Mouse (Mus musculus): ENCODE results near the gene Defb28. TPM values are rescaled to one million over a fixed set of nuclear protein-coding genes. Genes with fewer than 3 reads are reported as not detected.

Gene Defb28
- polyA plus RNA-seq, 1 experiment from 2014 or later: not detected

- H3K9me3 ChIP-seq: no peaks in the 10 kb centered on the region
- no peaks in the 10 kb centered on the region for H3K27me3 ChIP-seq
- no peak overlapping the region for H3K4me2 ChIP-seq
- no peaks in the 10 kb centered on the region for H3K36me3 ChIP-seq
- H3K4me1 ChIP-seq: no peaks in the 10 kb centered on the region
- H3K4me3 ChIP-seq: no peak overlapping the region
- 76% methylated on average over 2 of the region's 2 CpGs for WGBS
- no peak overlapping the region for H3K9ac ChIP-seq
- no peak for ATAC-seq (ENCODE audit: insufficient number of reproducible peaks, insufficient read depth, low FRiP score, low TSS enrichment, low read depth)
- H3K27ac ChIP-seq: no peak overlapping the region
These were observed 14.1 kb upstream of the Defb28 start for GRCm38 (mm10) chr2:152503950-152504349.

- Histone ChIP-seq H3K4me3 (no peak within 1 kb of the TSS), H3K27me3 (no peaks in the 10 kb centered on the region), H3K4me2 (no peak within 1 kb of the TSS), H3K9me3 (no peaks in the 10 kb centered on the region), H3K4me1 (no peaks in the 10 kb centered on the region), H3K9ac (no peak within 1 kb of the TSS), H3K27ac (no peak within 1 kb of the TSS), H3K36me3 (no peaks in the 10 kb centered on the region)
- WGBS: 98% methylated on average over 1 of the region's 1 CpGs
- ATAC-seq (ENCODE audit: insufficient number of reproducible peaks, insufficient read depth, low FRiP score, low TSS enrichment, low read depth): no peak
These were observed 6.5 kb upstream of the Defb28 start, which contains the start of gene Defb26 for GRCm38 (mm10) chr2:152511592-152511991. TSS of gene Defb26 (minus strand) at chr2:152511692.

DNA sequence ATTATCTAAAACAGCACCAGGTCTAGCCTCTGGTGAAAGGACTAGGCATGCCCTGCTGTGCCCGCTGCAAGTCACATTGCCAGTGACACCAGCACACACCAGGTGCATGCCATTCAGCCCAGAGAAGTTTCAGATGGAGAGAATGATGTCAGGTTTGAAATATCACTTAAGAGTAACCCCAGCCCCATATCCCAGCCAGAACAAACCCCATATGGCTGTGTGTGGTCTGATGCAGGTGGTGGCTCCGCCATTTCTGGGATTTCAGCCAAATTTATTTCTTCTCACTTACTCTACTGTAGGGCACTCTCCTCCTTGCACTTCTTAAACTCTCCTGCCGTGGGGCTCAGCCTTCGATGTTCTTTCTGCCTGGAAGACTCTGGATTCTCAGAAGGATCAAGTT lies 2.0 kb upstream of the Defb28 start:
- H3K27me3 ChIP-seq: no peaks in the 10 kb centered on the region
- H3K9ac ChIP-seq: no peak overlapping the region
- H3K4me1 ChIP-seq: no peaks in the 10 kb centered on the region
- ATAC-seq (ENCODE audit: insufficient number of reproducible peaks, insufficient read depth, low FRiP score, low TSS enrichment, low read depth): no peak
- no peak overlapping the region for H3K4me2 ChIP-seq
- WGBS: 64% methylated on average over 4 of the region's 4 CpGs
- no peak overlapping the region for H3K4me3 ChIP-seq
- H3K27ac ChIP-seq: no peak overlapping the region
- H3K36me3 ChIP-seq: no peaks in the 10 kb centered on the region
- no peaks in the 10 kb centered on the region for H3K9me3 ChIP-seq

GRCm38 (mm10) chr2:152539944-152540710 lies 22.1 kb downstream of the Defb28 start, which contains the start of gene Defb29:
TSS of gene Defb29 (minus strand) at chr2:152540098.
- no peak for ATAC-seq (ENCODE audit: insufficient number of reproducible peaks, insufficient read depth, low FRiP score, low TSS enrichment, low read depth)
- 52% methylated on average over 13 of the region's 13 CpGs for WGBS
- Histone ChIP-seq H3K27ac (no peak within 1 kb of the TSS), H3K4me3 (no peak within 1 kb of the TSS), H3K27me3 (no peaks in the 10 kb centered on the region), H3K4me1 (no peaks in the 10 kb centered on the region), H3K9me3 (peaks cover 4% of the 10 kb centered on the region; the same call in 1 of the 2 replicates), H3K9ac (no peak within 1 kb of the TSS), H3K4me2 (no peak within 1 kb of the TSS), H3K36me3 (no peaks in the 10 kb centered on the region)

DNA sequence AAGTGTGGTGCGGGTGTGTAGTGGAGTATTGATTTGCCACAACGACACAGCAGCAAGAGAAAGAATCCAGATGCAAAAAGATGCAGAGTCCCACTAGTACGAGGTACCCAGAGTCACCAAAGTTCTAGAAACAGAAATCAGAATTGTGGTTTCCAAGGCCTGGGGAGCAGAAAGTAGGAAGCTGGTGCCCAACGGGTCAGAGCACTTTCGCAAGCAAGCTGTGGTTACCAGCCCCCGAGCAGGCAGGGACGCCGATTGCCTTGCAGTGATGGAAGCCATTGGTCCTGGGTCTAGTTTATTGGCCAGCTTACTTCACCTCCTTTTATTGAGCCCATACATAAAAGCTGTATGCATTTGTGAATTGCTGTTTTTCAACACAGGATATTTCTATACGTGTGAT lies 23.9 kb downstream of the Defb28 start:
- Histone ChIP-seq H3K27ac (no peak overlapping the region), H3K36me3 (no peaks in the 10 kb centered on the region), H3K9me3 (peaks cover 4% of the 10 kb centered on the region; the same call in 1 of the 2 replicates), H3K9ac (no peak overlapping the region), H3K4me1 (no peaks in the 10 kb centered on the region), H3K4me3 (no peak overlapping the region), H3K4me2 (no peak overlapping the region), H3K27me3 (no peaks in the 10 kb centered on the region)
- no peak for ATAC-seq (ENCODE audit: insufficient number of reproducible peaks, insufficient read depth, low FRiP score, low TSS enrichment, low read depth)
- WGBS: 79% methylated on average over 9 of the region's 9 CpGs

- no peaks in the 10 kb centered on the region for H3K36me3 ChIP-seq
- H3K27me3 ChIP-seq: no peaks in the 10 kb centered on the region
- H3K9ac ChIP-seq: no peak overlapping the region
- H3K27ac ChIP-seq: no peak overlapping the region
- no peak overlapping the region for H3K4me2 ChIP-seq
- no peaks in the 10 kb centered on the region for H3K4me1 ChIP-seq
- H3K9me3 ChIP-seq: peaks cover 4% of the 10 kb centered on the region; the same call in 1 of the 2 replicates
- no peak overlapping the region for H3K4me3 ChIP-seq
- ATAC-seq (ENCODE audit: insufficient number of reproducible peaks, insufficient read depth, low FRiP score, low TSS enrichment, low read depth): no peak
- WGBS: 67% methylated on average over 2 of the region's 2 CpGs
These were observed 24.8 kb downstream of the Defb28 start for GRCm38 (mm10) chr2:152542897-152543296.

- Histone ChIP-seq H3K27me3 (no peaks in the 10 kb centered on the region), H3K4me2 (no peak overlapping the region), H3K27ac (no peak overlapping the region), H3K9me3 (peaks cover 4% of the 10 kb centered on the region; the same call in 1 of the 2 replicates), H3K36me3 (no peaks in the 10 kb centered on the region), H3K4me1 (no peaks in the 10 kb centered on the region), H3K9ac (no peak overlapping the region), H3K4me3 (no peak overlapping the region)
- WGBS: 58% methylated on average over 4 of the region's 4 CpGs
- ATAC-seq (ENCODE audit: insufficient number of reproducible peaks, insufficient read depth, low FRiP score, low TSS enrichment, low read depth): no peak
These were observed 25.4 kb downstream of the Defb28 start for GRCm38 (mm10) chr2:152543478-152543877.

DNA sequence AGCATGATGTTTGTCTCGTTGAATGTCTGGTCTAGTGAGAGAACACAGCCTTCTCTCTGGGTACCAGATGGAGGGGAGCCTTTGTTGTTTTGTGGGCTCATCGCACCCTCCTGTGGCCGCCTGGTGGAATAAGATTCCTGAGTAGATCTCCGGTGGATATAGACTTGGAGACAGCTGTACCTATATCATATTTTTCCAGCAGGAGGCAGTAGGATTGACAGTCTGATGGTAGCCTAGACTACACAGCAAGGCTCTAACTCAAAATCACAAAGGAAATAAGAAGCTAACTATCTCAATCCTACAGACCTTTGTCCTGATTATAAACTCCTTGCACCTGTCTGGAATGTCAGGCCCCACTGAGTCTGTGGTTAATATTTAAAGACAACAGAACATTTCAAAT lies 26.6 kb downstream of the Defb28 start:
- Histone ChIP-seq H3K9me3 (peaks cover 4% of the 10 kb centered on the region; the same call in 1 of the 2 replicates), H3K4me2 (no peak overlapping the region), H3K27me3 (no peaks in the 10 kb centered on the region), H3K27ac (no peak overlapping the region), H3K4me1 (no peaks in the 10 kb centered on the region), H3K36me3 (no peaks in the 10 kb centered on the region), H3K9ac (no peak overlapping the region), H3K4me3 (no peak overlapping the region)
- WGBS: 18% methylated on average over 4 of the region's 4 CpGs
- no peak for ATAC-seq (ENCODE audit: insufficient number of reproducible peaks, insufficient read depth, low FRiP score, low TSS enrichment, low read depth)

DNA sequence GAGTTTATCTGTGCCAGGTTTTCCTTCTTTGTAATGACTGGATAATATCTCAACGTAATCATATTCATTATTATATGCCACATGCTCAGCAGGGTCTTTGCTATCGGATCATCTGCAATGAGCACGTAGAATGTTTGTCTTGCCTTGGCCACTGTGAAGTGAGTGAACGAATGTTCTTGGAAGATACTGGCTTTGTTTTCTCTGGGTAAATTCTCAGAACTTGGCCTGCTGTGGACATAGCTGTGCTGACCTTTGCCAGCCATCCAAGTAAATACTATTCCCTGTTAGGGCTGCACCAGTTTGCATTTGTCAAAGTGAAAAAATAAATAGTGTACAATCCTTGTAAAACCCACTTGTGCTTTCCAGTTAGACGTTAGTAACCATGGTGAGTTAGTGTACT lies 30.1 kb downstream of the Defb28 start:
- H3K4me3 ChIP-seq: no peak overlapping the region
- no peaks in the 10 kb centered on the region for H3K36me3 ChIP-seq
- ATAC-seq (ENCODE audit: insufficient number of reproducible peaks, insufficient read depth, low FRiP score, low TSS enrichment, low read depth): no peak
- no peak overlapping the region for H3K4me2 ChIP-seq
- peaks cover 3% of the 10 kb centered on the region; the same call in 1 of the 2 replicates for H3K27me3 ChIP-seq
- H3K9me3 ChIP-seq: no peaks in the 10 kb centered on the region; the same call in 1 of the 2 replicates
- H3K27ac ChIP-seq: no peak overlapping the region
- H3K4me1 ChIP-seq: no peaks in the 10 kb centered on the region
- WGBS: 79% methylated on average over 5 of the region's 5 CpGs
- no peak overlapping the region for H3K9ac ChIP-seq

DNA sequence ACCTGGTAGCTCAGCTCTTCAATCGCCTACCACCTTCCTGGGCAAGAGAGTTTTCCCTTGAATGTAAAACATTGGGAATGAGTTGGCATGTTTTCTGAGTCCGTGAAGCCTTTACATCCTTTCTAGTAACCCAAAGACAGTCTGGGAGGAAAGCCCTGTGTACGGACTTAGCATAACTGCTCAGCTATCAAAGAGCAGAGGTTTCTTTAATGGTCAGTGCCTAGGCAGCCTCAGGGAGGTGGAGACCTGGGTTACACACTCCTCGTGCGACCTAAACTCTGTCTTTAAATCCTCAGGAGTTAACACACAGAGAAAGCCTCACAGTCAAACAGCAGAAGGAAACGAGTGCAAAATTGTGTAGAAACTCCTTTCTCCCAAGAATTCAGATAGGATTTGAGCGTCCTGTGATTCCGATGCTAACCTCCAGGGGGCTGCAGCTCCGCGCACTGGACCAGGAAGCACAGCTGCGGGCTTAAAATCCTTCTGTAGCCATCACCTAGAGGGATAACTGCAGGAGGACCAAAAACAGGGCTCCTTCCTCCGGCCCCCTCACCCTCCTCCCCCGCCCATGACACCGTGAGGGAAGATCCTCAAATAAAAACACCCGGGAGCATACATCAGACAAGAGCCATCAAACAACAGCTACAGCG lies 35.8 kb downstream of the Defb28 start:
- Histone ChIP-seq H3K27ac (no peak overlapping the region), H3K4me2 (peak overlapping the region; percentile 51), H3K9me3 (no peaks in the 10 kb centered on the region), H3K9ac (0 out of 2 replicates have a peak overlapping the region, but pooled peaks have one; percentile 22), H3K4me3 (no peak overlapping the region), H3K4me1 (no peaks in the 10 kb centered on the region), H3K36me3 (no peaks in the 10 kb centered on the region), H3K27me3 (peaks cover 3% of the 10 kb centered on the region; the same call in 1 of the 2 replicates)
- WGBS: 11% methylated on average over 16 of the region's 16 CpGs
- ATAC-seq (ENCODE audit: insufficient number of reproducible peaks, insufficient read depth, low FRiP score, low TSS enrichment, low read depth): no peak

GRCm38 (mm10) chr2:152556655-152557054 lies 38.6 kb downstream of the Defb28 start:
- Histone ChIP-seq H3K36me3 (no peaks in the 10 kb centered on the region), H3K9ac (no peak overlapping the region), H3K4me3 (no peak overlapping the region), H3K4me1 (no peaks in the 10 kb centered on the region), H3K4me2 (no peak overlapping the region), H3K27ac (no peak overlapping the region), H3K9me3 (no peaks in the 10 kb centered on the region), H3K27me3 (peaks cover 3% of the 10 kb centered on the region; the same call in 1 of the 2 replicates)
- 84% methylated on average over 7 of the region's 7 CpGs for WGBS
- ATAC-seq (ENCODE audit: insufficient number of reproducible peaks, insufficient read depth, low FRiP score, low TSS enrichment, low read depth): no peak

GRCm38 (mm10) chr2:152569038-152569437 lies 51.0 kb downstream of the Defb28 start, which contains the start of gene Gm17416:
TSS of gene Gm17416 (plus strand) at chr2:152569338.
- no peak for ATAC-seq (ENCODE audit: insufficient number of reproducible peaks, insufficient read depth, low FRiP score, low TSS enrichment, low read depth)
- no peak within 1 kb of the TSS for H3K4me2 ChIP-seq
- no peaks in the 10 kb centered on the region for H3K4me1 ChIP-seq
- H3K9me3 ChIP-seq: no peaks in the 10 kb centered on the region
- H3K27me3 ChIP-seq: no peaks in the 10 kb centered on the region
- no peak within 1 kb of the TSS for H3K9ac ChIP-seq
- no peaks in the 10 kb centered on the region for H3K36me3 ChIP-seq
- no peak within 1 kb of the TSS for H3K27ac ChIP-seq
- H3K4me3 ChIP-seq: no peak within 1 kb of the TSS
- WGBS: 92% methylated on average over 5 of the region's 5 CpGs
